Mouse (Mus musculus) T-cell, adult 2 months (primary cell): ENCODE measurements around the gene Sh3yl1.

Experiments used
- DNase-seq: peaks from one replicate; pipeline ENCODE4 v3.0.0; 2022; ENCODE audit warnings: low spot score

The Sh3yl1 gene

GRCm38 (mm10) chr12:30944197-30944596 lies 32.7 kb downstream of the Sh3yl1 start:
- no peak for DNase-seq

GRCm38 (mm10) chr12:30970700-30971099 lies 59.2 kb downstream of the Sh3yl1 start:
- no peak for DNase-seq

GRCm38 (mm10) chr12:31003795-31004194 lies 92.3 kb downstream of the Sh3yl1 start:
- no peak for DNase-seq

- DNase-seq, result peak; percentile 7
These were observed 93.5 kb downstream of the Sh3yl1 start for GRCm38 (mm10) chr12:31005010-31005409.

- DNase-seq, result no peak
These were observed 96.7 kb downstream of the Sh3yl1 start for GRCm38 (mm10) chr12:31008171-31008570.
